Mouse (Mus musculus) intestine, postnatal 0 days (tissue): ENCODE data around the gene Zfp414. TPM values are rescaled to one million over a fixed set of nuclear protein-coding genes. Genes with fewer than 3 reads are reported as not detected.

Source experiments
- ATAC-seq: fragments of 200-750 bp; cut with Nextera tagmentation; 2 replicates; pipeline ENCODE4 v1.8.0; 2017; ENCODE audit warnings: mild to moderate bottlenecking, moderate TSS enrichment, moderate library complexity
- H3K27ac ChIP-seq: fragments of 300-500 bp; sonication (generic); 2 replicates; pipeline ENCODE4 v1.5.1; 2014; ENCODE audit warnings: mild to moderate bottlenecking, low read depth, low read length, moderate library complexity
- H3K27me3 ChIP-seq: fragments of 300-500 bp; sonication (generic); replicated peaks from 2 replicates; pipeline ENCODE4 v1.6.1; 2014; ENCODE audit warnings: low read length, mixed read lengths; ENCODE audit not compliant: control insufficient read depth, insufficient read depth
- H3K36me3 ChIP-seq: fragments of 300-500 bp; sonication (generic); 2 replicates; pipeline ENCODE4 v1.6.1; 2014; ENCODE audit warnings: mild to moderate bottlenecking, moderate library complexity; ENCODE audit not compliant: control insufficient read depth, insufficient read depth
- H3K4me1 ChIP-seq: fragments of 300-500 bp; sonication (generic); replicated peaks from 2 replicates; pipeline ENCODE4 v1.6.1; 2014; ENCODE audit warnings: antibody characterized with exemption, low read length, mixed read lengths; ENCODE audit not compliant: control insufficient read depth, insufficient read depth
- H3K4me2 ChIP-seq: fragments of 300-500 bp; sonication (generic); replicated peaks from 2 replicates; pipeline ENCODE4 v1.6.1; 2014; ENCODE audit warnings: low read depth, mild to moderate bottlenecking, moderate library complexity
- H3K4me3 ChIP-seq: fragments of 300-500 bp; sonication (generic); 2 replicates; pipeline ENCODE4 v1.5.1; 2014; ENCODE audit warnings: low read depth, low read length
- H3K9ac ChIP-seq: fragments of 300-500 bp; sonication (generic); 2 replicates; pipeline ENCODE4 v1.6.1; 2014; ENCODE audit warnings: mild to moderate bottlenecking, low read depth, low read length
- H3K9me3 ChIP-seq: fragments of 300-500 bp; sonication (generic); 2 replicates; pipeline ENCODE4 v1.6.1; 2016; ENCODE audit warnings: mixed run types; ENCODE audit not compliant: control insufficient read depth
- CTCF ChIP-seq: sonication (generic); IDR thresholded peaks from 2 replicates; pipeline ENCODE4 v1.5.1; 2016; ENCODE audit warnings: low read depth, mild to moderate bottlenecking, control low read depth, antibody characterized with exemption, moderate library complexity
- WGBS: fragments of 180-500 bp; shearing (Covaris S2); extraction: QIAGEN DNeasy Blood & Tissue Kit; methylation state at CpG from one replicate; pipeline ENCODE4 v1.1.7; 2014; 5-methylcytosine and 5-hydroxymethylcytosine counted together
- polyA plus RNA-seq: library from polyadenylated mRNA; unstranded; fragments of >200 nt; fragmentation: Nextera tagmentation; extraction: Ambion mirVana; gene quantifications from 2 replicates; pipeline ENCODE4 v1.2.1, GENCODE M21; 2015

Zfp414 gene
- polyA plus RNA-seq, 1 experiment from 2014 or later = 19.0 TPM

DNA sequence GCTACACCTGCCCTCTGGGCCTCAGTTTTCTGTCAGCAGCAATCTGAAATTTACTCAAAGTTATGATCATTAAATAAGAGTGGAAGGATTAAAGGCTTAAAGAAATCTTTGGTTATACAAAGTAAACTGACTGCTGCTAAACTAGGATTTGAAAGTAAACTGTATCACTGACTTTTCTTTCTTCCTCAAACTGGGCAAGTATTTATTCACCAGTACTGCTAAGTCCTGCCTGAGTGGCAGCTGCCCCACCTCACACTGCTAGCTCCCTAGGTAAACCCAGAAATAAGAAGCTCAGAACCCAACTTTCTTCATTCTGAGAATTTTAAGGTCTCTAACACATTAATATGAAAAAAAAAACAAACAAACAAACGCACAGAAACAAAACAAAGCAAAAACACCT lies 44.9 kb downstream of the Zfp414 start:
- peaks cover 10% of the 10 kb centered on the region for H3K36me3 ChIP-seq

DNA sequence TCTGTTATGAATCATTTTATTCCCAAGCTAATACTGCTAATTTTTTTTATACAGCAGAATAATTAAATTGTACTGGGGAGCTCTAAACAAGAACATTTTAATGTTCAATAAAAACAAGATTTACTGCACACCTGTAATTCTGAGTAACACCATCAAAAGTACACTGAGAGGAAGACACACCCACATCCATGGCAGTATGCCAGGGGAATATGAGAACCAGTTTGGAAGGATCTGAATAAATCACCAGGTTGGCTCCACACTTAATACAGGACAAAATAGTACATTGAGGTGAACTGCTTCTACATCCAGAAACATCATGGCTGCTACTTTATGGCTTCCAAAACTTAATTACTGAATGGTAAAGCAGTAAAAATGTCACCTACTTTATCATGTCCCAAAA lies 46.6 kb downstream of the Zfp414 start:
- no peak for ATAC-seq
- no peak overlapping the region for H3K27ac ChIP-seq
- no peaks in the 10 kb centered on the region for H3K27me3 ChIP-seq
- H3K9ac ChIP-seq = no peak overlapping the region
- TF ChIP-seq CTCF = no peak
- H3K36me3 ChIP-seq = peaks cover 6% of the 10 kb centered on the region
- no peak overlapping the region for H3K4me2 ChIP-seq
- H3K9me3 ChIP-seq = no peaks in the 10 kb centered on the region
- no peak overlapping the region for H3K4me3 ChIP-seq
- 0 out of 2 replicates have a peak, but pooled peaks cover 6% of the 10 kb centered on the region for H3K4me1 ChIP-seq

More for the DNA sequence above, 44.9 kb downstream of the Zfp414 start:
- Histone ChIP-seq H3K4me3 (no peak overlapping the region), H3K4me1 (no peaks in the 10 kb centered on the region), H3K9me3 (no peaks in the 10 kb centered on the region), H3K9ac (no peak overlapping the region), H3K27me3 (no peaks in the 10 kb centered on the region), H3K4me2 (no peak overlapping the region), H3K27ac (no peak overlapping the region)
- TF ChIP-seq CTCF = no peak
- ATAC-seq = no peak
- 89% methylated on average over 1 of the region's 1 CpGs for WGBS

DNA sequence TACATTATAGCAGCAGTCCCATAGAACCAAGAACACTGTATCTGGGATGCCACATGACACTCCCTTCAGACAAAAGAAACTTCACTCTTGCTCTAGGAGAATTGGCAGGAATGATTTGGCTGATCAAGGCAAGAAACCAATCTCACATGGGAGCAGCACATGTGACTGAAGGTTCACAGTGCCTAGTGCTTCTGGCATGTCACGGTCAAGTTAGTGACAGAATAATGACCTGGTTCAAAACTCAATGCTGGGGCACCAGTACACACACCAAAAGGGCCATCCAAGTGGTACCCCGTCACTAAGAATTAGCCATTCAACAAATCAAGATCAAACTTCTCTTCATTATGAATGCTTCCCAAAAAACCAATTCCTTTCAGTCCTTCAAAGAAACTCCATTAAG lies 47.2 kb downstream of the Zfp414 start:
- Histone ChIP-seq H3K4me3 (no peak overlapping the region), H3K27me3 (no peaks in the 10 kb centered on the region), H3K9me3 (no peaks in the 10 kb centered on the region), H3K27ac (no peak overlapping the region), H3K36me3 (peaks cover 6% of the 10 kb centered on the region), H3K4me1 (0 out of 2 replicates have a peak, but pooled peaks cover 6% of the 10 kb centered on the region), H3K4me2 (no peak overlapping the region), H3K9ac (no peak overlapping the region)
- WGBS = 70% methylated on average over 2 of the region's 2 CpGs
- ATAC-seq = no peak
- no peak for TF ChIP-seq CTCF

DNA sequence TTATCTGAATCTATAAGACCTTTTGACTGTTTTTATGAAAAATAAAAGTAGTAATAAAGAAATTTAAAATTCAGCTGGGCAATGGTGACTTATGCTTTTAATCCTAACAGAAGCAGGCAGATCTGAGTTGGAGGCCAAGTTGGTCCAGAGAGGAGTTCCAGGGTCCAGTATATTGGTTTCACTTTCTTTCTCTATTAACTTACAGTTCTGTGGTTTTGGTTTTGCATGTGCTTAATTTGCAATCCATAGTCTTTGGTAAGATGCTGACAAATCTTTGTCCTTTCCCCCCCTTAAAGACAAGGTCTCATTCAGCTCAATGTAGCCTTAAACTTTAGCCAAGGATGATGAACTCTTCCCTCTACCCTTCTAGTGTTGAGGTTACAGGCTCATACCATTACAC lies 49.9 kb downstream of the Zfp414 start:
- no peak for ATAC-seq
- H3K4me3 ChIP-seq = no peak overlapping the region
- no peak overlapping the region for H3K4me2 ChIP-seq
- no peaks in the 10 kb centered on the region for H3K9me3 ChIP-seq
- H3K9ac ChIP-seq = no peak overlapping the region
- peaks cover 6% of the 10 kb centered on the region for H3K36me3 ChIP-seq
- TF ChIP-seq CTCF = no peak
- H3K27me3 ChIP-seq = no peaks in the 10 kb centered on the region
- peaks cover 9% of the 10 kb centered on the region; the same call in 1 of the 2 replicates for H3K4me1 ChIP-seq
- H3K27ac ChIP-seq = no peak overlapping the region

Other genes starting within 250 kb of the Zfp414 start
- 4.3 and 4.5 TPM in 2 replicates for gene Zfp101, start 234.4 kb upstream of the Zfp414 start, polyA plus RNA-seq
- gene Actl9, start 196.2 kb upstream of the Zfp414 start, polyA plus RNA-seq = not detected in 2 replicates
- 5.9 and 8.1 TPM in 2 replicates for gene Adamts10, start 104.9 kb upstream of the Zfp414 start, polyA plus RNA-seq
- gene Myo1f, start 73.4 kb upstream of the Zfp414 start, polyA plus RNA-seq = 0.94 and 1.2 TPM in 2 replicates
- gene Pram1, start 9.0 kb downstream of the Zfp414 start, polyA plus RNA-seq = 0.25 and 0.39 TPM in 2 replicates
- 145 and 152 TPM in 2 replicates for gene Hnrnpm, start 57.8 kb downstream of the Zfp414 start, polyA plus RNA-seq
- gene March2, start 89.6 kb downstream of the Zfp414 start, polyA plus RNA-seq = 51.2 and 56.0 TPM in 2 replicates
- 157 and 160 TPM in 2 replicates for gene Rab11b, start 131.4 kb downstream of the Zfp414 start, polyA plus RNA-seq
- 26.7 and 33.5 TPM in 2 replicates for gene Angptl4, start 152.7 kb downstream of the Zfp414 start, polyA plus RNA-seq
- 14.8 and 14.9 TPM in 2 replicates for gene Kank3, start 181.4 kb downstream of the Zfp414 start, polyA plus RNA-seq
- 831 and 858 TPM in 2 replicates for gene Rps28, start 195.5 kb downstream of the Zfp414 start, polyA plus RNA-seq
- gene Ndufa7, start 195.5 kb downstream of the Zfp414 start, polyA plus RNA-seq = 503 and 513 TPM in 2 replicates
- gene Cd320, start 214.0 kb downstream of the Zfp414 start, polyA plus RNA-seq = 16.8 and 17.6 TPM in 2 replicates
- not detected in 2 replicates for gene Gm7029, start 244.7 kb downstream of the Zfp414 start, polyA plus RNA-seq